ENCODE assay signal across 9 mouse cellular contexts in the genomic region with DNA sequence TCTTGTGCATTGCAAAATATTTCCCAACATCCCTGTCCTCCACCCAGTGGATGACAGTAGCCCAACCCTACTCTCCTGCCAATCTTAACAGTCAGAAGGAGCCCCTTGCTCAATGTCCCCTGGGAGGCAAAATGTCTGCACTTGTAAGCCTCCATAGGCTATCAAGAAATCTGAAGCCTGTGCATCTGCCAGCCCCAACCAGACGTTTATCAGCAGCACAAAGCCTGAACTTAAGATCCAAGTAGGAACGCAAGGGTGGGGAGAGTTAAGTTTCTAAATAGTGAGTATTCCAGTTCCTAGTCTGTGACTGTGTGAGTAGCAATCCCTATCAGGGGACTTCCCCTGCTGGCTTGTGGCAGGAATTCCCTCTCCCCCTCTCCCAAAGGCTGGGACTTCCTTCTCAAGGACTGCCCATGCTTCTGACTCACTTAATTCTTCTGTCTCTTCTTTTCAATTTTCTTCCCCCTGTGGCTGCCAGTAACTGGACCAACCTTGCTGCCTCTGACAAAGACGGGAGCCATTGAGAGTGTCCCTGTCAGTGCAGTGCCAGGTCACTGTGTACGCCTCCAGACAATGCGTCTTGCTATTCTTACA.
DNase-seq lines count a peak whose midpoint lies in the region; TF ChIP-seq lines count a peak whose summit lies in the region.
"Had no signal": no experiment of that assay in that cellular context is flagged by ENCODE, and none has a peak within 500 bp of the region (broad histone marks: within the 10 kb centered on the region; RNA-seq: fewer than 3 reads in every experiment).

No protein-coding gene starts in this region.

- DNase-seq in layer of hippocampus, adult 2 months (ENCODE audit: low spot score in 2 of 2): no peak
- DNase-seq in layer of hippocampus, adult 9-11 months: no peak
- DNase-seq in brain, adult 2 months (ENCODE audit: low read depth, low spot score): peak; percentile 42
- DNase-seq in heart, adult 2 months: peak; percentile 57 to 68
- peak; percentile 37 for DNase-seq in lung, postnatal 36 days
- no peak for DNase-seq in testis, postnatal 14 days (ENCODE audit: low spot score)
- DNase-seq in ovary, postnatal 14 days (ENCODE audit: low spot score): no peak
- DNase-seq: midbrain, embryonic 14.5 days had no signal

- 13% methylated on average over 5 of the region's 5 CpGs for WGBS in heart, adult 2 months

- intact Hi-C loops in heart, adult 2 months (cut with DNase I): loop anchor here (2.0 to 5.0 kb wide), 3 partner anchors 39 to 89 kb away; no protein-coding TSS in a partner anchor

- peak; percentile 26 for TF ChIP-seq CTCF in layer of hippocampus, adult 2 months (conservative IDR thresholded peaks at IDR 0.05)
- peak; percentile 30 for TF ChIP-seq CTCF in heart, adult 2 months (IDR thresholded peaks at IDR 0.05)

- H3K79me2 ChIP-seq in heart, adult 2 months (replicated peaks; ENCODE audit: control insufficient read depth, insufficient read depth, low read length): peaks cover 3% of the 10 kb centered on the region; the same call in 1 of the 2 replicates

- H3K4me3 ChIP-seq in layer of hippocampus, adult 2 months: 0 out of 2 replicates have a peak overlapping the region, but pooled peaks have one; percentile 1
- H3K4me3 ChIP-seq in heart, adult 2 months: no peak overlapping the region
- H3K4me3 ChIP-seq: hindbrain, embryonic 15.5 days had no signal

- H3K27me3 ChIP-seq in heart, adult 2 months (ENCODE audit: control insufficient read depth, insufficient read depth, low read length): no peaks in the 10 kb centered on the region
- H3K27me3 ChIP-seq: hindbrain, embryonic 15.5 days had no signal

- H3K36me3 ChIP-seq in heart, adult 2 months (ENCODE audit: control insufficient read depth, insufficient read depth, low read length): no peaks in the 10 kb centered on the region
- H3K36me3 ChIP-seq: hindbrain, embryonic 15.5 days had no signal

- no peak for TF ChIP-seq POLR2A in heart, adult 2 months (IDR thresholded peaks at IDR 0.05; ENCODE audit: insufficient read depth, low read depth, low read length)

- TF ChIP-seq EP300 in heart, adult 2 months (IDR thresholded peaks at IDR 0.05; ENCODE audit: insufficient read depth, low read depth, low read length): no peak

- no peak overlapping the region for H3K9ac ChIP-seq in heart, adult 2 months (ENCODE audit: low read depth, low read length)
- H3K9ac ChIP-seq: hindbrain, embryonic 15.5 days had no signal

- H3K4me1 ChIP-seq in heart, adult 2 months (ENCODE audit: control insufficient read depth, insufficient read depth, low read length): peaks cover 25% of the 10 kb centered on the region

- peak overlapping the region; percentile 81 for H3K27ac ChIP-seq in layer of hippocampus, adult 2 months
- H3K27ac ChIP-seq in heart, adult 2 months: peak overlapping the region; percentile 29
- H3K27ac ChIP-seq: hindbrain, embryonic 15.5 days had no signal

Comparison
In these comparisons a context has a peak if more than half of its experiments do, and no peak if none do; other contexts are left out.
1. DNase-seq: peak in brain, adult 2 months (single experiment), heart, adult 2 months (2 of 2) and lung, postnatal 36 days (single experiment); none in layer of hippocampus, adult 2 months (0 of 2), layer of hippocampus, adult 9-11 months (single experiment), testis, postnatal 14 days (single experiment) and ovary, postnatal 14 days (single experiment).